Mouse (Mus musculus) embryonic facial prominence, embryonic 13.5 days (tissue): ENCODE data around the gene Dyrk1a. TPM values are rescaled to one million over a fixed set of nuclear protein-coding genes. Genes with fewer than 3 reads are reported as not detected.

ENCODE experiments used
- ATAC-seq: fragments of 200-750 bp; cut with Nextera tagmentation; 2 replicates; pipeline ENCODE4 v1.8.0; 2017; ENCODE audit warnings: low read depth; ENCODE audit not compliant: insufficient number of reproducible peaks, insufficient read depth, low FRiP score, low TSS enrichment
- H3K27ac ChIP-seq: fragments of 300-500 bp; sonication (generic); 2 replicates; pipeline ENCODE4 v1.5.1; 2015; ENCODE audit warnings: moderate library complexity, mild to moderate bottlenecking, inconsistent platforms
- H3K27me3 ChIP-seq: fragments of 300-500 bp; sonication (generic); 2 replicates; pipeline ENCODE4 v1.6.1; 2015; ENCODE audit warnings: mild to moderate bottlenecking, inconsistent platforms
- H3K36me3 ChIP-seq: fragments of 300-500 bp; sonication (generic); 2 replicates; pipeline ENCODE4 v1.6.1; 2015; ENCODE audit warnings: mild to moderate bottlenecking, inconsistent platforms
- H3K4me1 ChIP-seq: fragments of 300-500 bp; sonication (generic); 2 replicates; pipeline ENCODE4 v1.6.1; 2015; ENCODE audit warnings: inconsistent platforms
- H3K4me2 ChIP-seq: fragments of 300-500 bp; sonication (generic); 2 replicates; pipeline ENCODE4 v1.6.1; 2015; ENCODE audit warnings: moderate library complexity, mild to moderate bottlenecking, inconsistent platforms
- H3K4me3 ChIP-seq: fragments of 300-500 bp; sonication (generic); 2 replicates; pipeline ENCODE4 v1.5.1; 2015; ENCODE audit warnings: mild to moderate bottlenecking, inconsistent platforms
- H3K9ac ChIP-seq: fragments of 300-500 bp; sonication (generic); 2 replicates; pipeline ENCODE4 v1.6.1; 2015; ENCODE audit warnings: mild to moderate bottlenecking, inconsistent platforms
- H3K9me3 ChIP-seq: fragments of 300-500 bp; sonication (generic); 2 replicates; pipeline ENCODE4 v1.6.1; 2016; ENCODE audit warnings: inconsistent platforms
- WGBS: fragments of 180-500 bp; shearing (Covaris S2); methylation state at CpG from one replicate; pipeline ENCODE4 v1.1.7; 2015; ENCODE audit warnings: mixed read lengths; 5-methylcytosine and 5-hydroxymethylcytosine counted together
- polyA plus RNA-seq: library from polyadenylated mRNA; unstranded; fragments of >200 nt; fragmentation: Nextera tagmentation; extraction: Ambion mirVana; gene quantifications from 2 replicates; pipeline ENCODE4 v1.2.1, GENCODE M21; 2015

Dyrk1a gene
- 11.0 and 11.1 TPM in 2 replicates for polyA plus RNA-seq

- Histone ChIP-seq H3K27ac (peak within 1 kb of the TSS; percentile 100), H3K4me2 (peak within 1 kb of the TSS; percentile 73), H3K36me3 (no peaks in the 10 kb centered on the region), H3K4me3 (peak within 1 kb of the TSS; percentile 98), H3K9ac (peak within 1 kb of the TSS; percentile 100), H3K4me1 (peaks cover 28% of the 10 kb centered on the region), H3K27me3 (no peaks in the 10 kb centered on the region), H3K9me3 (no peaks in the 10 kb centered on the region)
- peak; percentile 96 for ATAC-seq
- WGBS, result under 1% methylated on average over 71 of the region's 133 CpGs
Observed at GRCm38 (mm10) chr16:94569229-94570176, at the start of gene Dyrk1a. Gene Dyrk1a, plus strand, starts transcription at chr16:94570010.

- no peak for ATAC-seq
- peaks cover 36% of the 10 kb centered on the region for H3K4me1 ChIP-seq
- H3K4me3 ChIP-seq, result no peak overlapping the region
- H3K36me3 ChIP-seq, result no peaks in the 10 kb centered on the region
- H3K9me3 ChIP-seq, result no peaks in the 10 kb centered on the region
- no peaks in the 10 kb centered on the region for H3K27me3 ChIP-seq
- no peak overlapping the region for H3K27ac ChIP-seq
- H3K9ac ChIP-seq, result peak overlapping the region; percentile 17; the same call in 1 of the 2 replicates
- WGBS, result 67% methylated on average over 6 of the region's 6 CpGs
- H3K4me2 ChIP-seq, result no peak overlapping the region
Observed at GRCm38 (mm10) chr16:94523594-94524377, 46.0 kb upstream of the Dyrk1a start.

GRCm38 (mm10) chr16:94524691-94525090 is 45.1 kb upstream of the Dyrk1a start:
- no peak overlapping the region for H3K4me3 ChIP-seq
- H3K9me3 ChIP-seq, result no peaks in the 10 kb centered on the region
- no peaks in the 10 kb centered on the region for H3K36me3 ChIP-seq
- no peak overlapping the region for H3K27ac ChIP-seq
- WGBS, result 74% methylated on average over 9 of the region's 9 CpGs
- ATAC-seq, result no peak
- H3K27me3 ChIP-seq, result no peaks in the 10 kb centered on the region
- no peak overlapping the region for H3K9ac ChIP-seq
- peaks cover 33% of the 10 kb centered on the region for H3K4me1 ChIP-seq
- peak overlapping the region; percentile 71 for H3K4me2 ChIP-seq

GRCm38 (mm10) chr16:94525955-94526343 is 43.9 kb upstream of the Dyrk1a start:
- Histone ChIP-seq H3K4me3 (peak overlapping the region; percentile 82), H3K27ac (peak overlapping the region; percentile 95), H3K9me3 (no peaks in the 10 kb centered on the region), H3K4me1 (peaks cover 31% of the 10 kb centered on the region), H3K9ac (peak overlapping the region; percentile 86), H3K36me3 (no peaks in the 10 kb centered on the region), H3K4me2 (peak overlapping the region; percentile 71), H3K27me3 (no peaks in the 10 kb centered on the region)
- 0% methylated on average over 20 of the region's 24 CpGs for WGBS
- ATAC-seq, result peak; percentile 66

- Histone ChIP-seq H3K9ac (peak within 1 kb of the TSS; percentile 86), H3K27me3 (no peaks in the 10 kb centered on the region), H3K36me3 (no peaks in the 10 kb centered on the region), H3K4me2 (peak within 1 kb of the TSS; percentile 71), H3K4me3 (peak within 1 kb of the TSS; percentile 82), H3K27ac (peak within 1 kb of the TSS; percentile 95), H3K4me1 (peaks cover 29% of the 10 kb centered on the region), H3K9me3 (no peaks in the 10 kb centered on the region)
- under 1% methylated on average over 93 of the region's 93 CpGs for WGBS
- peak; percentile 92 for ATAC-seq
Observed at GRCm38 (mm10) chr16:94526344-94527151, 43.3 kb upstream of the Dyrk1a start, which contains the start of gene Vps26c. Gene Vps26c, minus strand, starts transcription at chr16:94526830.

- Histone ChIP-seq H3K4me1 (peaks cover 29% of the 10 kb centered on the region), H3K27ac (peak overlapping the region; percentile 95), H3K9me3 (no peaks in the 10 kb centered on the region), H3K27me3 (no peaks in the 10 kb centered on the region), H3K4me2 (peak overlapping the region; percentile 71), H3K36me3 (no peaks in the 10 kb centered on the region), H3K9ac (peak overlapping the region; percentile 86), H3K4me3 (peak overlapping the region; percentile 82)
- ATAC-seq, result no peak
- WGBS, result 4% methylated on average over 13 of the region's 13 CpGs
Observed at GRCm38 (mm10) chr16:94527152-94527534, 42.7 kb upstream of the Dyrk1a start.

- peak overlapping the region; percentile 86 for H3K9ac ChIP-seq
Observed at GRCm38 (mm10) chr16:94527546-94527945, 42.3 kb upstream of the Dyrk1a start.

GRCm38 (mm10) chr16:94531268-94531667 is 38.5 kb upstream of the Dyrk1a start:
- no peaks in the 10 kb centered on the region for H3K27me3 ChIP-seq
- H3K36me3 ChIP-seq, result no peaks in the 10 kb centered on the region
- no peak overlapping the region for H3K27ac ChIP-seq
- H3K4me2 ChIP-seq, result no peak overlapping the region
- H3K4me1 ChIP-seq, result peaks cover 9% of the 10 kb centered on the region
- H3K4me3 ChIP-seq, result no peak overlapping the region
- WGBS, result 87% methylated on average over 4 of the region's 4 CpGs
- no peaks in the 10 kb centered on the region for H3K9me3 ChIP-seq
- no peak for ATAC-seq
- H3K9ac ChIP-seq, result no peak overlapping the region

More at GRCm38 (mm10) chr16:94527546-94527945, 42.3 kb upstream of the Dyrk1a start:
- Histone ChIP-seq H3K4me2 (peak overlapping the region; percentile 71), H3K4me1 (peaks cover 29% of the 10 kb centered on the region), H3K27me3 (no peaks in the 10 kb centered on the region), H3K27ac (peak overlapping the region; percentile 95), H3K4me3 (peak overlapping the region; percentile 82), H3K36me3 (no peaks in the 10 kb centered on the region), H3K9me3 (no peaks in the 10 kb centered on the region)
- 53% methylated on average over 3 of the region's 3 CpGs for WGBS
- ATAC-seq, result no peak

GRCm38 (mm10) chr16:94533679-94534078 is 36.1 kb upstream of the Dyrk1a start:
- Histone ChIP-seq H3K4me3 (no peak overlapping the region), H3K9me3 (no peaks in the 10 kb centered on the region), H3K4me2 (no peak overlapping the region), H3K36me3 (no peaks in the 10 kb centered on the region), H3K4me1 (no peaks in the 10 kb centered on the region), H3K9ac (no peak overlapping the region), H3K27me3 (no peaks in the 10 kb centered on the region), H3K27ac (no peak overlapping the region)
- WGBS, result 73% methylated on average over 6 of the region's 6 CpGs
- no peak for ATAC-seq

GRCm38 (mm10) chr16:94535716-94536115 is 34.1 kb upstream of the Dyrk1a start:
- WGBS, result 88% methylated on average over 5 of the region's 5 CpGs
- no peak overlapping the region for H3K4me3 ChIP-seq

More at GRCm38 (mm10) chr16:94535716-94536115, 34.1 kb upstream of the Dyrk1a start:
- Histone ChIP-seq H3K36me3 (no peaks in the 10 kb centered on the region), H3K27ac (no peak overlapping the region), H3K9me3 (no peaks in the 10 kb centered on the region), H3K4me2 (no peak overlapping the region), H3K4me1 (no peaks in the 10 kb centered on the region), H3K27me3 (no peaks in the 10 kb centered on the region), H3K9ac (no peak overlapping the region)
- ATAC-seq, result no peak
